Mouse (Mus musculus) embryonic facial prominence, embryonic 12.5 days (tissue): ENCODE measurements at regions not wholly inside any gene's neighbourhood (a gene's known extent, or its start where the extent isn't known, plus 50 kb on each side); places are given as distances from the start of the nearest gene placed in this dataset.
"Not testable (repeated sequence)": the region's sequence is repeated elsewhere in the genome, so short reads cannot be mapped to it uniquely, and the experiment has no call there.

ENCODE experiments used
- ATAC-seq: fragments of 200-750 bp; cut with Nextera tagmentation; 2 replicates; pipeline ENCODE4 v1.8.0; 2017; ENCODE audit not compliant: insufficient number of reproducible peaks, insufficient read depth, low FRiP score, low TSS enrichment
- H3K27ac ChIP-seq: fragments of 300-500 bp; sonication (generic); 2 replicates; pipeline ENCODE4 v1.5.1; 2016; ENCODE audit warnings: mild to moderate bottlenecking
- H3K27me3 ChIP-seq: fragments of 300-500 bp; sonication (generic); 2 replicates; pipeline ENCODE4 v1.6.1; 2016; ENCODE audit warnings: mild to moderate bottlenecking, moderate library complexity
- H3K36me3 ChIP-seq: fragments of 300-500 bp; sonication (generic); 2 replicates; pipeline ENCODE4 v1.6.1; 2016; ENCODE audit warnings: mild to moderate bottlenecking
- H3K4me1 ChIP-seq: fragments of 300-500 bp; sonication (generic); 2 replicates; pipeline ENCODE4 v1.6.1; 2016
- H3K4me2 ChIP-seq: fragments of 300-500 bp; sonication (generic); replicated peaks from 2 replicates; pipeline ENCODE4 v1.6.1; 2016; ENCODE audit warnings: mild to moderate bottlenecking, moderate library complexity
- H3K4me3 ChIP-seq: fragments of 300-500 bp; sonication (generic); 2 replicates; pipeline ENCODE4 v1.5.1; 2016; ENCODE audit warnings: mild to moderate bottlenecking
- H3K9ac ChIP-seq: fragments of 300-500 bp; sonication (generic); 2 replicates; pipeline ENCODE4 v1.6.1; 2016; ENCODE audit warnings: mild to moderate bottlenecking, moderate library complexity
- H3K9me3 ChIP-seq: fragments of 300-500 bp; sonication (generic); 2 replicates; pipeline ENCODE4 v1.6.1; 2016; ENCODE audit warnings: mild to moderate bottlenecking, moderate library complexity
- WGBS: fragments of 180-500 bp; shearing (Covaris S2); methylation state at CpG from one replicate; pipeline ENCODE4 v1.1.7; 2016; 5-methylcytosine and 5-hydroxymethylcytosine counted together

DNA sequence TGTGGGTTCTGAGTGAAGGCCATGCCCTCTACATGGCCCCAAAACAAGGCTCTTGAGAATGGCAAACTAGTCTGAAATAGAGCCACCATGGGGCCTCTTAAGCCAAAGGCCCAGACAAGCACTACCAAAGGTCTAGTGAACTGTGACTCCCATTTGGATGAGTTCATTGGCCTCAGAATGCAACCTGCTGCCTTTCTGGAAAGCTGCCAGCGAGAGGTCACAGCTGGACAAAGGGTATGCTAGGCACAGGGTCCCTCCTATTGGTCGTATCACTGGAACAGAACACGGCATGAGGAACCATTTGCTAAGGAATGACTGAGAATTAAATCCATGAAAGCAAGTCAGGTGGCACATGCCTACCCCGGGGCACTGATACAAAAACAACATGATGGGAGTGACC is 98.5 kb upstream of the Pou3f3 start:
- Histone ChIP-seq H3K36me3 (no peaks in the 10 kb centered on the region), H3K27me3 (no peaks in the 10 kb centered on the region), H3K9ac (no peak overlapping the region), H3K27ac (no peak overlapping the region), H3K4me3 (no peak overlapping the region), H3K9me3 (no peaks in the 10 kb centered on the region), H3K4me2 (no peak overlapping the region), H3K4me1 (no peaks in the 10 kb centered on the region)
- WGBS, result 86% methylated on average over 4 of the region's 4 CpGs
- ATAC-seq, result no peak

DNA sequence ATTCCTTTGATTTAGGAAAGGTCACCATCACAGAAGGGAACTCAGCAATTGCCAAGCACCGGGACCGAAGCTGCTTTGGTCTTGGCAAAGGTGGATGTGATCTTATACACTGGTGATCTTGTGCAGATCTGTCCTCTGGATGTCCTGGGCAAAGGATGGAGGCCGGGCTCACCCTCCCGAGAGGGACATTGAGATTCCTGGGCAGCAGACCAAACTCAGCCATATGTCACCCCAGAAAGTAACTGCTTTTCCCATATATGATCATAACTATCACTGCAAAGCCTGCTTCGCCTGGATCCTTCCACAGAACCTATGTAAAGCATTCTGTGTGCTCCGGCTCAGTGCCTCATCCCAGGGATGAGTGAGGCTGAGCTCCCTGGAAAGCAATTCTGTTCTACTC is 96.3 kb upstream of the Pou3f3 start:
- no peak overlapping the region for H3K27ac ChIP-seq
- 88% methylated on average over 6 of the region's 6 CpGs for WGBS
- no peaks in the 10 kb centered on the region for H3K36me3 ChIP-seq
- no peak overlapping the region for H3K4me2 ChIP-seq
- no peak overlapping the region for H3K9ac ChIP-seq
- no peaks in the 10 kb centered on the region for H3K9me3 ChIP-seq
- no peak for ATAC-seq
- H3K27me3 ChIP-seq, result 0 out of 2 replicates have a peak, but pooled peaks cover 4% of the 10 kb centered on the region
- no peak overlapping the region for H3K4me3 ChIP-seq
- no peaks in the 10 kb centered on the region for H3K4me1 ChIP-seq

DNA sequence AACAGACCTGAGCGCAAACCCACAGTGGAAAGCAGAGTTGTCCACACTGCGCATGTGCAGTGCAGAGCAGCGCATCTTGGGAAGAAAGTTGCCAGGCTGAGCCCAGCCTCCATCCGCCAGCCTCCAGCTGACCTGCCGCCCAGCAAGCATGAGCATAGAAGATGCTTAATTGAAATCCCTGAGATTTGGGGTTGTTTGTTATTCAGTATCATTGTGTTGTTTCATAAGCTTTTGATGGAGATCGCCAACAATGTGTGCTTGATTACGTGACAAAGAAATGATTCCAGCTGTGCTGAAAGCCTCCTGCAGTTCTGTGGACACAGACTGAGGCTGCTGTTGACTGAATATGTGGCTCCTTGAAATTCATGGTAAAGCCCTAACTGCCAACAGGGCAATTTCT is 89.3 kb upstream of the Pou3f3 start:
- 0 out of 2 replicates have a peak, but pooled peaks cover 4% of the 10 kb centered on the region for H3K4me1 ChIP-seq
- no peak for ATAC-seq
- no peak overlapping the region for H3K4me3 ChIP-seq
- H3K27ac ChIP-seq, result no peak overlapping the region
- H3K4me2 ChIP-seq, result no peak overlapping the region
- H3K36me3 ChIP-seq, result no peaks in the 10 kb centered on the region
- peaks cover 4% of the 10 kb centered on the region; the same call in 1 of the 2 replicates for H3K27me3 ChIP-seq
- H3K9me3 ChIP-seq, result no peaks in the 10 kb centered on the region
- H3K9ac ChIP-seq, result no peak overlapping the region
- WGBS, result 68% methylated on average over 7 of the region's 7 CpGs

DNA sequence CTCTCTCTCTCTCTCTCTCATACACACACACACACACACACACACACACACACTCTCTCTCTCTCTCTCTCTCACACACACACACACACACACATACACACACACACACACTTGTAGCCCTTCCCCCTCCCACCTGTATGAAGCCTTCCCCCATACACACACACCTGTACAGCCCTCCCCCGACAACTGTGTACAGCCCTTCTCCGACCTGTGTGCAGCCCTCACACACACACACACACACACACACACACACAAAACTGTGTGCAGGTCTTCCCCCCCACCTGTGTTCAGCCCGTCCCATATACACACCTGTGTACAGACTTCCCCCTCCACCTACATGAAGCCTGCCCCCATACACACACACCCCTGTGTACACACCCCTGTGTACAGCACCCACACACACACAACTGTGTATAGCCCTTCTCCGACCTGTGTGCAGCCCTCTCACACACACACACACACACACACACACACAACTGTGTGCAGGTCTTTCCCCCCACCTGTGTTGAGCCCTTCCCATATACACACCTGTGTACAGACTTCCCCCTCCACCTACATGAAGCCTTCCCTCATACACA is 88.0 kb upstream of the Pou3f3 start:
- H3K4me3 ChIP-seq, H3K4me2 ChIP-seq, H3K4me1 ChIP-seq, H3K27ac ChIP-seq, H3K27me3 ChIP-seq, H3K9ac ChIP-seq, H3K9me3 ChIP-seq, H3K36me3 ChIP-seq, ATAC-seq: not testable (repeated sequence)
- 93% methylated on average over 4 of the region's 4 CpGs for WGBS

DNA sequence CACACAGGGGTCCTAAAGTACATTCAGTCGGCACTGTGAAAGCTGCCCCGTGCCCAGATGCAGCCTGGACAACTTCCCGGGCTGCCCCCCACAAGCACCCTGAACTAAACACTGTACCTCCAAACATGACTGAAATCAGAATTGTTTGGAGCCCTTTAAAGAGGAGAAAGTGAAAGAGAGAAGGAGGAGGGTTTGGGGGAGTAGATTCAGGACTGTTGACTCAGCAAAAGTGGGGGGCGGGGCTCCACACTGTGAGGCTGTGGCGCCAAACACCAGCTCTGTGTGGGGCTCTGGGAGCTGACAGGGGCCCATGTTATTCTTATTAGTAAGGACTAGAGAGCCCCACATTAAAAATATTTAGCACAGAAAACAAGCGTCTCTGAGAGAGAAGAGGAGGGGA is 71.8 kb upstream of the Pou3f3 start:
- 63% methylated on average over 6 of the region's 6 CpGs for WGBS
- no peak overlapping the region for H3K27ac ChIP-seq
- no peak overlapping the region for H3K9ac ChIP-seq
- no peak for ATAC-seq
- no peak overlapping the region for H3K4me2 ChIP-seq
- no peak overlapping the region for H3K4me3 ChIP-seq
- no peaks in the 10 kb centered on the region for H3K27me3 ChIP-seq
- peaks cover 5% of the 10 kb centered on the region; the same call in 1 of the 2 replicates for H3K9me3 ChIP-seq
- peaks cover 10% of the 10 kb centered on the region for H3K4me1 ChIP-seq
- H3K36me3 ChIP-seq, result no peaks in the 10 kb centered on the region

DNA sequence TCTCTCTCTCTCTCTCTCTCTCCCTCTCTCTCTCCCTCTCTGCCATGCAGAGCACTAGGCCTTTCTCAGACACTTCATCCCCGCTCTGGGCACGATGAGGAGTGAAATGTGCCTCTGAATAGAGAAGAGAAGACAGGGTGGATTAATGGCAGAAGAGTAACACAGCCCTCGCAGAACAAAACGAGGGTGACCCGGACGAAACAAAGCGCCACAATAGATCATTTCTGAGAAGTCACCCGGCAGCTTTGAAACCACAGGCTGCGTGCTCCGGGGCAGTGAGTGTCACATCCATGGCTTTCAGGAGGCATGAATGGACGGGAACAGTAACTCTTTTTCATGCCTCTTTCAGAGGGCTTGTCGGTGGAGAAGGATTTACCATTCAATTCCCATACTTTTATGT is 66.8 kb upstream of the Pou3f3 start:
- Histone ChIP-seq H3K4me3 (no peak overlapping the region), H3K9me3 (no peaks in the 10 kb centered on the region), H3K9ac (no peak overlapping the region), H3K4me2 (no peak overlapping the region), H3K27me3 (no peaks in the 10 kb centered on the region), H3K36me3 (no peaks in the 10 kb centered on the region), H3K4me1 (peaks cover 15% of the 10 kb centered on the region), H3K27ac (peak overlapping the region; percentile 5; the same call in 1 of the 2 replicates)
- 25% methylated on average over 12 of the region's 12 CpGs for WGBS
- ATAC-seq, result no peak

DNA sequence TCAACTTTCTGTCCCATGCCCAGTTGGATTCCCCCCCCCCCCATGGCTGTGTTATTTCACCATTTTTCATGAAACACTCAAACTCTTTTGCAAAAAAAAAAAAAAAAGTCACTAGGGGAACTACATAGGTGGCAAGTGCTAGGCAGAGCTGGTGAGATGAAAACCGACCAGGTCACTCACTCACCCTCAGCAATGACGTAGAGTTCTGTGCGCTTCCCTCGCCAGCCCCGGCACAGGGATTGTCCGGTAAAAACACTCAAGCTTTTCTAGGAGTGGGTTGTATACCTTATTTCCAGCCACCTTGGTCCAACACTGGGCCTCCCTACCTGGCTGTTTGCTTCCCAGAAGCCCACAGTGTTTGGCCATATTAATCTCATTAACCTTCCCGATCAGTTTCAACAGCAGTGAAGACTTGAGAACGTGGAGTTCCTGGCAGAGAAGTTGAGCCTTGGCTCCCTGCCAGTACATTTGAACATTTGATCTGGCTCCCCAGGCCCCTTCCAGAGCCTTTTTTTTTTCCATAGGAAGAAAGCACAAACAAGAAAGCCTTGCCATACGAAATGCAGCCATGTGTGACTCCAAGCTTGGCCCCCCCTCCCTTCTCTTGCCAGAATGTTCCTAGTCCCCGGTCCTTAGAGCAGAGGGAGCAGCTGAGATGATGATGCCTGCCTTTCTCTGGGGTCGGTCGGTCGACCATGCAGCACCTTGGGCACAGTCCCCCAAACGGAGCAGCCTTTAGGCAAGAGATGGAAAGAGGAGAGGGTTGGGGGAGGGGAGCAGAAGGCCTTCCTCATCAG is 65.9 kb upstream of the Pou3f3 start:
- H3K36me3 ChIP-seq, result no peaks in the 10 kb centered on the region
- H3K9ac ChIP-seq, result no peak overlapping the region
- WGBS, result 14% methylated on average over 14 of the region's 14 CpGs
- peaks cover 11% of the 10 kb centered on the region for H3K4me1 ChIP-seq
- ATAC-seq, result peak; percentile 45; the same call in 1 of the 2 replicates
- peak overlapping the region; percentile 30; the same call in 1 of the 2 replicates for H3K4me2 ChIP-seq
- H3K27me3 ChIP-seq, result no peaks in the 10 kb centered on the region
- H3K4me3 ChIP-seq, result no peak overlapping the region
- peak overlapping the region; percentile 63; the same call in 1 of the 2 replicates for H3K27ac ChIP-seq
- H3K9me3 ChIP-seq, result no peaks in the 10 kb centered on the region

DNA sequence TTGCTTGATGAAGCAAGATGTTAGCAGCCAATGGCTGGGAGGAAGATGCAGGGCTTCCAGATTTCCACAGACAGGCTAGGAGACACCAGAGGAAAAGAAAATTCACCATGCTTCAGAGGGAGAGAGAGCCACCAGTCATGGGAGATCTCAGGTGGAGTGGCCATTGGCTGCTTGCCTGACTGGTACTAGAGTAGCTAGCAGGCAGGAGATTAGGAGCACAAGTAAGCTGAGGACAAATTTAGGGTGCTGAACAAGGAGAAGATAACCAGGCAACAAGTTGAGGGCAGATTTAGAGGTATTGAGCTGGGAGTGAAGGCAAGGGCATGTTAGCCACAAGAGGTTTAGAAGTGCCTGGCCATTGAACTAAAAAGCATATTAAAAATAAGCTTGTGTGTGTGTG is 63.3 kb upstream of the Pou3f3 start:
- peaks cover 20% of the 10 kb centered on the region for H3K4me1 ChIP-seq
- H3K27ac ChIP-seq, result no peak overlapping the region
- H3K9me3 ChIP-seq, result no peaks in the 10 kb centered on the region
- no peaks in the 10 kb centered on the region for H3K36me3 ChIP-seq
- ATAC-seq, result no peak
- H3K27me3 ChIP-seq, result no peaks in the 10 kb centered on the region
- no peak overlapping the region for H3K9ac ChIP-seq
- no peak overlapping the region for H3K4me2 ChIP-seq
- H3K4me3 ChIP-seq, result no peak overlapping the region

DNA sequence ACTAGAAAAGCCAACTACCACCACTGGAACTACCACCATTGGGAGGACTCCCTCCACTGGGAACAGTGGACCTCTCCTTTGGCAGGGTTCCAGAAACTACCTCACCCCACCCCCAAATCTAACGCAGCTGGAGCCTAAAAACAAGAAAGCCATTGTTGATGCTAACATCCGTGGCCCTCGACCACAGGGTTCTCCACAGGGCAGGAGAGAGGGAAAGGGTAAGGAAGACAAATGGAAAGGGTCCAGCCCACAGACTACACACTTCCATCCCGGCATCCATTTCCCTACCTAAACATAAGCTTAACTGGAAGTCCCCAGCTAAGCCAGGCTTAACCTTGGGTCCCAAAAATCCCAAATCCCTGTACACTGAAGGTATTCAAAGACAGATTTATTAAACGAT is 59.0 kb upstream of the Pou3f3 start:
- H3K4me1 ChIP-seq, result peaks cover 16% of the 10 kb centered on the region; the same call in 1 of the 2 replicates
- WGBS, result 45% methylated on average over 5 of the region's 5 CpGs
- ATAC-seq, result no peak
- H3K9me3 ChIP-seq, result no peaks in the 10 kb centered on the region
- H3K4me2 ChIP-seq, result no peak overlapping the region
- no peaks in the 10 kb centered on the region for H3K36me3 ChIP-seq
- no peaks in the 10 kb centered on the region for H3K27me3 ChIP-seq
- no peak overlapping the region for H3K4me3 ChIP-seq
- H3K9ac ChIP-seq, result no peak overlapping the region
- H3K27ac ChIP-seq, result no peak overlapping the region
